Mouse (Mus musculus) retina, adult 2 months (tissue): ENCODE data around the gene Omp.

Source experiments
- DNase-seq: peaks from one replicate; pipeline ENCODE4 v3.0.0-alpha.2; 2012; ENCODE audit warnings: low read depth, low spot score

Gene Omp

DNA sequence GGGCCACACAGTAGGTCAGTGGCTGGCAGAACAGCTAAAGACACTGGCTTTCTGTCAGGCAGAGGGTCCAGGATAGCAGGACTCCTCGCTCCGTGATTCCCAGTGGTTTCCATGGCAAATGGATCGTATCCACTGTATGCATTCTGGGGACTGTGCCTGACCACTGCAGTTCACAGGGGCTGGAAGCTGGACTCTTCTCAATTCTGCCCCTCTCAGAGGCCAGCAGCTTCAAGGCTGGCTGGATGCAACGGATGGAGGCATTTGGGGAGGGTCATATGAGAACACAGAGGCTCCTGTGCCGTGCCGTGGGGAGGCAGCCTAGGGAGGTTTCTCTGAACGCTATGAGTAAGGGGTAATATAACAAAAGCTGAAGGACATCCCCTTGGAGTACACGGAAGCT lies 3.1 kb downstream of the Omp start:
- no peak for DNase-seq

GRCm38 (mm10) chr7:98141206-98141605 lies 4.1 kb downstream of the Omp start:
- DNase-seq = no peak

- no peak for DNase-seq
Measured at GRCm38 (mm10) chr7:98140597-98140996, 4.7 kb downstream of the Omp start.

DNA sequence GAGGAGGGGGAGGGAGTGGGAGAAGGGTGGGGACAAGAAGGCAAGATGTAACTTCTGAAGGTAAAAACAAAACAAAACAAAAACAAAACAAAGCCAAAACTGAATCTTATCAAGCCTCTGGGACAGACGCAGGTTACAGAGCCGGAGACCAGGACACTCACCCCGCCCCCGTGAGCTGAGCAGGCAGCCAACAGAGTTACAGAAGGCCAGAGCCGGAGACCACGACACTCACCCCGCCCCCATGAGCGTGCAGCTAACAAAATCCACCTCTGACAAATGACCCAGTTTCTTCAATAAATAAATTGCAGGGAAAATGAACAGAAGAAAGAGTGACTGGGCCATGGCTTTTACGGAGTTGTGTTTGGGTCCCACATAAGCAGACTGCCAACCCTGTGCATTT lies 6.1 kb downstream of the Omp start:
- no peak for DNase-seq

DNA sequence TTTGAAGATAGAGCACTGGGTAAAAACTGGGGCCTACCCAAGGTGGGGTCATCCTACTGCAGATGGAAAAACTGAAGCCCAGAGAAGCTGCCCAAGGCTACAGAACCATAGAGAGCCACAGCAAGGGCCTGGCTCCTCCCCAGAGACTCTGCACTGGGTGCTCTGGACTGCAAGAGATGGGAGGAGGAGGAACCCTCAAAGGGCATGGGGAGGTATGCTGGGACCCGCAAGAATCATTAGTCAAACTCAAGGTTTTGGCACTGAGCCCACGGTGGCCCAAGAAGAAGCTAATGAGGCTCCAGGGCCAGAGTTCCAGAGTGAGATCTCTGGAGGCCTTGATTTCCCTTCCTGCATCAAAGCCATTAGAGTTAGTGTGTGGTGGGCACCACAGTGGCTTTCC lies 7.3 kb downstream of the Omp start:
- DNase-seq = no peak

- no peak for DNase-seq
Measured at GRCm38 (mm10) chr7:98137583-98137982, 7.7 kb downstream of the Omp start.

DNA sequence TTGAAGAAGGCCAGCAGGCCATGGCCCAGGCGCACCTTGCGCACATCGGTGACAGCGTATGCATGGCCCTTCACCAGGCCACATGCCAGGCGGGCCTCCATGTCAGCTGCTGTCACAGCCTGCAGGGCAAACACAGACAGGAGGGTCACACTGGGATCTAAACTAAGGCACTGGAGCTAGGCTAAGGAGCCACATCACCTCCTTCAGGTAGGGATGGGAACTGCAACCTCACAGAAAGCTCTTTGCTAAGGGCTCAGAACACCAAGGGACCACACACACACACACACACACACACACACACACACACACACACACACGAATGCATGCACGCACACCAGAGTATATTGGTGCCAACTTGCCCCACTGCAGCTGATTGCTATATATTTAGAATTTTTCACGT lies 13.6 kb downstream of the Omp start:
- no peak for DNase-seq

DNA sequence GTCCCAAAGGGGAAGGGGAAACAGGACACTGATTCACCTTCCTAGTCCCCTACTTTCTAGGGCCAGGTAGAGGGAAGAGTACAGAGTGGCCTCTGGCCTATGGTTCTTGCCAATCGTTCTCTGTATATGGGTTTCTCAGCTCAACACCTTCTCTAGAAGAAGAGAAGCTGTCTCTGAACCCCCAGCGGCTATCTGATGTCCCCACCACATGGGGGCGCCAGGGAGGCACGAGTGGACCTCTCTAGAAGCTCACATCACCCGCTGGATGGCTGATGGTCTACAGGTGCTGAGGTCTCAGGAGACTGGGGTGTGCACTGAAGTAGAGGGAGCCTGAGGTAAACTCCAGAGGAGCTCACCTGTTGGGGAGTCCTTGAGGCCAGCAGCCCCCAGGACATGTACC lies 19.8 kb downstream of the Omp start:
- no peak for DNase-seq

- no peak for DNase-seq
Measured at GRCm38 (mm10) chr7:98124701-98125100, 20.6 kb downstream of the Omp start.

GRCm38 (mm10) chr7:98121673-98122072 lies 23.6 kb downstream of the Omp start:
- DNase-seq = no peak

DNA sequence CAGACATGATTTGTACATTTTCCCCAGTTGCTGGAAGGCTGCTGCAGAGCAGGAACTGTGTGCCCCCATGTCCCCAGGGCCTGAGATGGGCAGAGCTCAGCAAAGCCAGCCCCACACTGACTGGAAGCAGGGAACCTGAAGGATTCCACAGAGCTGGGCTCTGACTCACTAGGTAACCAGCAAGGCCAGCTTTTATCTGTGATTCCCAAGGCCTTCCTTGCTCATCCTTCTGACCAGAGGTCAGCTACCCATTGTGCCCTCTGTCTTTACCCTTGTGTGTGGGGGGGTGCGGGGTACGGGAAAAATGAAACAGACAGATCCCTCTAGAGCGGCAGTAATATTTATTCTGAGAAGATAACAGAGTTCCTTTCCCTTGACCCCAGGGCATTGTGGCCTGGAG lies 24.1 kb downstream of the Omp start:
- DNase-seq = no peak

- peak; percentile 47 for DNase-seq
Measured at GRCm38 (mm10) chr7:98120325-98120724, 25.0 kb downstream of the Omp start.

DNA sequence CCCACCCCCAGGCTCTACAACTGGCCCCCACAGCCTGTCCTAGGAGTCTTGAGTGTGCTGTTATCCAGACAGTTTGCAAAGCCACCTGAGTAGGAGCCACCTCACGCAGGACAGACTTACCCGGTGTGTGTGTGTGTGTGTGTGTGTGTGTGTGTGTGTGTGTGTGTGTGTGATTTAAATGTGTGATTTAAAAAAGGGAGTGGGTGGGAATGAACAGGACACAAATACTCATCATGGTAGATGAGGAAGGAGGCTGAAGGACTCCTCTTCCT lies 25.4 kb downstream of the Omp start:
- no peak for DNase-seq

DNA sequence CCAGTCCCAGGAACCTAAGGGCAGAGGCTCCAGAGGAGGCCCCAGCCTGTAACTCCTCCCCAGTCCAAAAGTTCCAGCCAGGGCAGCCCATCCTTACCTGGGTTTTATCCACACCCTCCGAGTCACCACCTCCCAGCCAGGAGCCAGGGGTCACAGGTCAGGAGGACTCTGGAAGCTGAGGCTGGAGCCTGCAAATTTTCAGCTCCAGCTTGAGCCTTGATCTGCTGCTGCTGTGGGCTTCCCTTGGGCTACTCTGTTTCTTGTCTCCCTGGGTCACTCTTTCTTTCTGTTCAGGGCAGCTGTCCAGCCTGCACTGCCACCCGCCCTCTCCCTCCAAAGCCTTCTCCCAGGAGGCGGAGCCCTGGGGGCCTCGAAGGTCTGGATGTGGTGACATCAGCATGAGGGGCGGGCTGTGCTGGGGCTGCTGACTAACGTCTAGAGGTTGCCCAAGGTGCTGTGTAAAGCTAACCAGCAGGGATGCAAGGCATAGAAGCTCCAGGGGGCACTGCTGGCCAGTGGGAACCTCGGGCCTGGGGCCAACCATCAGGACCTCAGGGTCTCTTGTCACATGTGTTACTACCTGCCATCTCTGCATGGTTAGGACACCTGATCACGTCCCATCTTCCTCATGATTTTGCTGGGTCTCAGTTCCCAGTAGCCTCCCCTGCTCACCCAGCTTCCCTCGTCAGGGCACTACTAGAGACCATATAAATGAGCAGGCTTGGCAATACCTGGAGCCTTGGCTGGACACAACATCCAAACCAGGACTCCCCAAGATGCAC lies 25.9 kb downstream of the Omp start, which contains the start of gene Myo7a:
Gene Myo7a, minus strand, starts transcription at position 346 of the 782 bp plus-strand sequence.
- no peak for DNase-seq

DNA sequence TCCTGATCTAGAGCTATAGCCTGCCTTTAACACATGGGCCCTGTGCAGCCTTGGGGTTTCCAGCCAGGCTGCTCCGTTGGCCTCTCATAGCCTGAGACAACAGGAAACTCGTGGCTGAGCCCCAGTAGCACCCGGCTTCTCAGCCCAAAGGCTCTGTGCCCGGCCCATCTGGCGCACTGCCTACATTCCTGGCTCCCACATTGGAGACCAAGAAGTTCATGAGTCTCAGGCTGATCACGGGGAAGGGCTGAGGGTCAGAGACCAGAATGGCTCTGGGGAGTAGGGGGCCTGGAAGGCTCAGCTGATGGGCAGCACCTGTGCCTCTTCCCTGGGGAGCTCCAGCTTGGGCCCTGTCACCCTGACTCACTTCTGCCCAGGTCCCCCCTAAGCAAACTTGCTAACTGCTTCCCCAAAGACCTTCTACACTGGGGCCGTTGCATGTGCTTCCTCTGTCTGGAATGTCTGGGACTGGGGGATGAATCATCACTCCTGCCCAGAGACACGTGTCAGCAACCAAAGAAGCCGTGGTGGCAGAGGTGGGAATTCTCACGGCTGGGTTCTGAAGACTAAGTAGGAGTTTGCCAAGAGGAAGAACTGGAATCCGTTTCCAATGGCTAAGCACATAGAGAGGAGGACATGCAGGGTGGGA lies 28.2 kb downstream of the Omp start:
- DNase-seq = no peak

GRCm38 (mm10) chr7:98114656-98115055 lies 30.6 kb downstream of the Omp start:
- no peak for DNase-seq

DNA sequence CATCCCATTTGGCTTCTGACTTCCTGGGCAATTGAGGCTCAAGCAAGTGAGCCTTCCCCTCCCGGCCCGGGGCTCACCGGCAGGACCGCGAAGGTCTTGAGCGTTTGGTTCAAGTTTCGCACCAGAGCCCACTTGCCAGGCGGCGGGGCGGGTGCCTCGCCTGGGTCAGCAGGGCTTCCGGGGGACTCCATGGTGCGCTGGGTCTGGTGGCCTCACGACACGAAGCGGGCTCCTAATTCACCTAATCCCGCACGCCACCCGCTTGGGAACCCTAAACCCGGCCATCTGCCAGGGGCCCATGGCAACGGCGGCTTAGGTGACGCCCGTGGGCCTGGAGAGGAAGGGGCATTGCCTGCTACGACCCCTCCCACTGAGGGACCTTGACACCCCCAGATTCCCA lies 34.1 kb downstream of the Omp start:
- no peak for DNase-seq

- DNase-seq = no peak
Measured at GRCm38 (mm10) chr7:98109771-98110170, 35.5 kb downstream of the Omp start.

DNA sequence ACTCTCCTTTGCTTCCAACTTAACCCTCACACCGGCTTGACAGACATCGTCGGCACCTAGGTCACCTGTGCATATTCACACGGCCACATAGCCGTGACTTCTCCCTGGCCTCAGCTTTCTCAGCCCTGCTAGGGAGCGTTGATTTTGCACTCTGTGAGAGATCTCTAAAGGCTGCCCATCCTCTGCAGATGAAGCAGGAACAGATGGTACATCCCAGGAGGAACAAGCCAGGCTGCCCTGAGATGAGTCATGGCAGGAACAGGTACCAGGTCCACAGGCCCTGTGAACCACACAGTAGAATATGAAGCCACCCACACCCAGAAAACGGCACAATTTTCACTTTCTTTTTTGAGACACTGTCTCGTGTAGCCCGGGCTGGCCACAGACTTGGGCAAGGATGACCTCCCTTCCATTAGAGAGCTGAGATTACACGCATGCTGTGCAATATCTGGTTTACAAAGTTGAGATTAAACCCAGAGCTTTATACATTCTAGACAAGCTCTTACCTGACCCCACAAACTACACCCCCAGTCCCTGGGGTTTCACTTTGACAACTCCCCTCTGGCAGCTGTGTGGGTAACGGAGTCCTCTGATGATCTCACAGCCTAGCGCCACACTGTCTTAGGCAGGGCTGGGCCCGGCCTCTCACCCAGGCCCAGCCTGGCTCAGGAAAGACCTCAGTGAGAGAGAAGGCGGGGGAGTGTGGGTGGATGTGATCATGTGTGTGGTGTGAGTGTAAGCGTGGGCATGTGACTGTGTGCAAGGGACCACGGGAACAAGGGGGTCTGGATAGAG lies 36.5 kb downstream of the Omp start:
- DNase-seq = no peak

DNA sequence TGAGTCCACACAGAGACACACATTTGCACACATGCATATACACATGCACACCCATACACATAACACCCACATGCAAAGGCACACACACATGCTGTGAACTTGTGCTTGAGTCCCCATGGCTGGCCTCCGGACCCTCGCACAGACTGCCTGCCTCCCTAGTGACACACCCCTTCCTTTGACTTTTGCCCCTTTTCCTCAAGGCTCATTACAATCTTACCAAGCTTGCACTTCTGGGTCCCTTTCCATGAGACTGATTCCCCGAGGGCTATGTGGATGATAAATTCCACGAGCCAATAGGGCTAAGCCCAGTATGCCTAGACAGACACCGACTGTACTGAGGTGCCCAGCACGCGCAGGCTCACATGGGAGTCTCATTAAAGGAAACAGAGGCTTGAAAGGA lies 39.0 kb downstream of the Omp start:
- no peak for DNase-seq

- no peak for DNase-seq
Measured at GRCm38 (mm10) chr7:98104481-98105435, 40.5 kb downstream of the Omp start.

GRCm38 (mm10) chr7:98103942-98104292 lies 41.4 kb downstream of the Omp start:
- DNase-seq = no peak
